Mouse (Mus musculus): ENCODE data around the gene Rasip1. TPM values are rescaled to one million over a fixed set of nuclear protein-coding genes. Genes with fewer than 3 reads are reported as not detected.

Rasip1 gene
- total and polyA plus RNA-seq, 2 experiments from 2014 or later: 27.2 to 37.4 TPM

- DNase-seq (no peak), ATAC-seq (no peak)
- H3K4me1 ChIP-seq (ENCODE audit: insufficient read depth): no peaks in the 10 kb centered on the region
- no peaks in the 10 kb centered on the region for H3K9me3 ChIP-seq (ENCODE audit: low read length)
- no peaks in the 10 kb centered on the region for H3K27me3 ChIP-seq (ENCODE audit: insufficient read depth, low read length)
- no peak overlapping the region for H3K27ac ChIP-seq (ENCODE audit: low read depth, low read length)
- 63% methylated on average over 13 of the region's 13 CpGs for WGBS
- no peak for TF ChIP-seq CTCF (IDR thresholded peaks at IDR 0.05; ENCODE audit: low read depth)
- H3K9ac ChIP-seq: no peak overlapping the region
- H3K4me2 ChIP-seq (ENCODE audit: low read depth): no peak overlapping the region
- no peak overlapping the region for H3K4me3 ChIP-seq (ENCODE audit: low read depth, low read length)
- no peaks in the 10 kb centered on the region for H3K36me3 ChIP-seq (ENCODE audit: insufficient read depth)
Observed at GRCm38 (mm10) chr7:45665303-45666138, 38.2 kb downstream of the Rasip1 start.

- Histone ChIP-seq H3K27ac (ENCODE audit: low read depth, low read length) (no peak within 1 kb of the TSS), H3K9ac (no peak within 1 kb of the TSS), H3K36me3 (ENCODE audit: insufficient read depth) (no peaks in the 10 kb centered on the region), H3K4me3 (ENCODE audit: low read depth, low read length) (no peak within 1 kb of the TSS), H3K9me3 (ENCODE audit: low read length) (no peaks in the 10 kb centered on the region), H3K4me1 (ENCODE audit: insufficient read depth) (no peaks in the 10 kb centered on the region), H3K27me3 (ENCODE audit: insufficient read depth, low read length) (no peaks in the 10 kb centered on the region), H3K4me2 (ENCODE audit: low read depth) (no peak within 1 kb of the TSS)
- DNase-seq (no peak), ATAC-seq (no peak)
- no peak for TF ChIP-seq CTCF (IDR thresholded peaks at IDR 0.05; ENCODE audit: low read depth)
- 86% methylated on average over 7 of the region's 7 CpGs for WGBS
Observed at GRCm38 (mm10) chr7:45666161-45666560, 38.9 kb downstream of the Rasip1 start, which contains the start of gene Fut2. TSS of gene Fut2 (minus strand) at chr7:45666394.

GRCm38 (mm10) chr7:45667761-45668160 is 40.5 kb downstream of the Rasip1 start:
- Histone ChIP-seq H3K9me3 (ENCODE audit: low read length) (no peaks in the 10 kb centered on the region), H3K4me1 (ENCODE audit: insufficient read depth) (no peaks in the 10 kb centered on the region), H3K4me2 (ENCODE audit: low read depth) (no peak overlapping the region), H3K27ac (ENCODE audit: low read depth, low read length) (no peak overlapping the region), H3K27me3 (ENCODE audit: insufficient read depth, low read length) (no peaks in the 10 kb centered on the region), H3K36me3 (ENCODE audit: insufficient read depth) (no peaks in the 10 kb centered on the region), H3K9ac (no peak overlapping the region), H3K4me3 (ENCODE audit: low read depth, low read length) (no peak overlapping the region)
- WGBS: 68% methylated on average over 14 of the region's 14 CpGs
- TF ChIP-seq CTCF (IDR thresholded peaks at IDR 0.05; ENCODE audit: low read depth): no peak
- ATAC-seq: peak; percentile 51; the same call in 1 of the 2 replicates
- DNase-seq: peak; percentile 54

GRCm38 (mm10) chr7:45668921-45669320 is 41.6 kb downstream of the Rasip1 start:
- 0 out of 2 replicates have a peak, but pooled peaks have one; percentile 27 for TF ChIP-seq CTCF (IDR thresholded peaks at IDR 0.05; ENCODE audit: low read depth)
- no peak overlapping the region for H3K27ac ChIP-seq (ENCODE audit: low read depth, low read length)
- WGBS: 95% methylated on average over 9 of the region's 9 CpGs

GRCm38 (mm10) chr7:45677627-45678295 is 50.5 kb downstream of the Rasip1 start:
- Histone ChIP-seq H3K27me3 (ENCODE audit: insufficient read depth, low read length) (no peaks in the 10 kb centered on the region), H3K9me3 (ENCODE audit: low read length) (no peaks in the 10 kb centered on the region), H3K36me3 (ENCODE audit: insufficient read depth) (no peaks in the 10 kb centered on the region; the same call in 1 of the 2 replicates), H3K4me1 (ENCODE audit: insufficient read depth) (no peaks in the 10 kb centered on the region), H3K27ac (ENCODE audit: low read depth, low read length) (no peak overlapping the region), H3K4me3 (ENCODE audit: low read depth, low read length) (no peak overlapping the region), H3K4me2 (ENCODE audit: low read depth) (no peak overlapping the region), H3K9ac (no peak overlapping the region)
- ATAC-seq: no peak
- no peak for TF ChIP-seq CTCF (IDR thresholded peaks at IDR 0.05; ENCODE audit: low read depth)
- DNase-seq: no peak
- WGBS: 80% methylated on average over 7 of the region's 7 CpGs

More at GRCm38 (mm10) chr7:45668921-45669320, 41.6 kb downstream of the Rasip1 start:
- Histone ChIP-seq H3K4me1 (ENCODE audit: insufficient read depth) (no peaks in the 10 kb centered on the region), H3K36me3 (ENCODE audit: insufficient read depth) (no peaks in the 10 kb centered on the region), H3K9ac (no peak overlapping the region), H3K27me3 (ENCODE audit: insufficient read depth, low read length) (no peaks in the 10 kb centered on the region), H3K9me3 (ENCODE audit: low read length) (no peaks in the 10 kb centered on the region), H3K4me2 (ENCODE audit: low read depth) (no peak overlapping the region), H3K4me3 (ENCODE audit: low read depth, low read length) (no peak overlapping the region)
- ATAC-seq (no peak), DNase-seq (no peak)

GRCm38 (mm10) chr7:45678513-45678912 is 51.2 kb downstream of the Rasip1 start:
- H3K27ac ChIP-seq (ENCODE audit: low read depth, low read length): no peak overlapping the region
- H3K4me1 ChIP-seq (ENCODE audit: insufficient read depth): no peaks in the 10 kb centered on the region
- TF ChIP-seq CTCF (IDR thresholded peaks at IDR 0.05; ENCODE audit: low read depth): no peak
- H3K9ac ChIP-seq: no peak overlapping the region
- no peak overlapping the region for H3K4me3 ChIP-seq (ENCODE audit: low read depth, low read length)
- no peak for DNase-seq
- H3K36me3 ChIP-seq (ENCODE audit: insufficient read depth): no peaks in the 10 kb centered on the region; the same call in 1 of the 2 replicates
- no peaks in the 10 kb centered on the region for H3K9me3 ChIP-seq (ENCODE audit: low read length)
- H3K4me2 ChIP-seq (ENCODE audit: low read depth): no peak overlapping the region
- 92% methylated on average over 14 of the region's 14 CpGs for WGBS
- H3K27me3 ChIP-seq (ENCODE audit: insufficient read depth, low read length): no peaks in the 10 kb centered on the region
- no peak for ATAC-seq

Data from forebrain, postnatal 0 days (tissue).